Mouse (Mus musculus) limb, embryonic 11.5 days (tissue): Measurements from ENCODE around the gene Tmc4. TPM values are rescaled to one million over a fixed set of nuclear protein-coding genes. Genes with fewer than 3 reads are reported as not detected.
A peak's percentile ranks its signal among the peaks of the same experiment; 100 is the strongest.

Experiments used
- ATAC-seq: fragments of 200-750 bp; cut with Nextera tagmentation; 2 replicates; pipeline ENCODE4 v1.8.0; 2017; ENCODE audit warnings: low read depth; ENCODE audit not compliant: insufficient number of reproducible peaks, low FRiP score, low TSS enrichment
- DNase-seq: peaks from one replicate; pipeline ENCODE4 v3.0.0-alpha.2; 2015; ENCODE audit warnings: low spot score
- H3K27ac ChIP-seq: fragments of 300-500 bp; sonication (generic); replicated peaks from 2 replicates; pipeline ENCODE4 v1.5.1; 2014; ENCODE audit warnings: low read depth, mild to moderate bottlenecking, low read length
- H3K27me3 ChIP-seq: fragments of 300-500 bp; sonication (generic); 2 replicates; pipeline ENCODE4 v1.6.1; 2014; ENCODE audit warnings: mild to moderate bottlenecking, low read length, mixed read lengths; ENCODE audit not compliant: control insufficient read depth, insufficient read depth
- H3K36me3 ChIP-seq: fragments of 300-500 bp; sonication (generic); 2 replicates; pipeline ENCODE4 v1.6.1; 2014; ENCODE audit warnings: mild to moderate bottlenecking, low read length, moderate library complexity, mixed read lengths; ENCODE audit not compliant: control insufficient read depth, insufficient read depth
- H3K4me1 ChIP-seq: fragments of 300-500 bp; sonication (generic); 2 replicates; pipeline ENCODE4 v1.6.1; 2014; ENCODE audit warnings: low read length, mixed read lengths; ENCODE audit not compliant: control insufficient read depth, insufficient read depth
- H3K4me2 ChIP-seq: fragments of 300-500 bp; sonication (generic); 2 replicates; pipeline ENCODE4 v1.6.1; 2014; ENCODE audit warnings: low read depth, mild to moderate bottlenecking, moderate library complexity; ENCODE audit not compliant: severe bottlenecking
- H3K4me3 ChIP-seq: fragments of 300-500 bp; sonication (generic); 2 replicates; pipeline ENCODE4 v1.5.1; 2014; ENCODE audit warnings: low read depth, low read length
- H3K9ac ChIP-seq: fragments of 300-500 bp; sonication (generic); 2 replicates; pipeline ENCODE4 v1.6.1; 2014; ENCODE audit warnings: mild to moderate bottlenecking, low read length
- H3K9me3 ChIP-seq: fragments of 300-500 bp; sonication (generic); 2 replicates; pipeline ENCODE4 v1.6.1; 2016; ENCODE audit warnings: low read length; ENCODE audit not compliant: control insufficient read depth
- WGBS: fragments of 180-500 bp; shearing (Covaris S2); extraction: QIAGEN DNeasy Blood & Tissue Kit; methylation state at CpG from one replicate; pipeline ENCODE4 v1.1.7; 2014; 5-methylcytosine and 5-hydroxymethylcytosine counted together
- polyA plus RNA-seq: library from polyadenylated mRNA; unstranded; fragments of >200 nt; fragmentation: Nextera tagmentation; extraction: Ambion mirVana; gene quantifications from 2 replicates; pipeline ENCODE4 v1.2.1, GENCODE M21; 2014

Gene Tmc4
- polyA plus RNA-seq, 1 experiment from 2014 or later: 4.2 TPM

- peaks cover 8% of the 10 kb centered on the region; the same call in 1 of the 2 replicates for H3K36me3 ChIP-seq
- no peaks in the 10 kb centered on the region for H3K4me1 ChIP-seq
- ATAC-seq (no peak), DNase-seq (no peak)
- H3K9me3 ChIP-seq: no peaks in the 10 kb centered on the region
- no peak overlapping the region for H3K4me2 ChIP-seq
- H3K9ac ChIP-seq: no peak overlapping the region
- H3K4me3 ChIP-seq: no peak overlapping the region
- WGBS: 90% methylated on average over 8 of the region's 8 CpGs
- H3K27me3 ChIP-seq: no peaks in the 10 kb centered on the region
- H3K27ac ChIP-seq: no peak overlapping the region
Observed at GRCm38 (mm10) chr7:3684698-3685097, 7.3 kb upstream of the Tmc4 start.

- DNase-seq: no peak
- no peaks in the 10 kb centered on the region for H3K4me1 ChIP-seq
- H3K27ac ChIP-seq: no peak overlapping the region
- H3K36me3 ChIP-seq: peaks cover 8% of the 10 kb centered on the region; the same call in 1 of the 2 replicates
- no peak for ATAC-seq
- 86% methylated on average over 10 of the region's 10 CpGs for WGBS
- no peaks in the 10 kb centered on the region for H3K27me3 ChIP-seq
- H3K4me2 ChIP-seq: no peak overlapping the region
- no peak overlapping the region for H3K4me3 ChIP-seq
- H3K9ac ChIP-seq: no peak overlapping the region
- H3K9me3 ChIP-seq: no peaks in the 10 kb centered on the region
Observed at GRCm38 (mm10) chr7:3683908-3684550, 6.7 kb upstream of the Tmc4 start.

GRCm38 (mm10) chr7:3676371-3676770 lies 982 bp downstream of the Tmc4 start:
- Histone ChIP-seq H3K4me3 (no peak overlapping the region), H3K27me3 (no peaks in the 10 kb centered on the region), H3K9me3 (no peaks in the 10 kb centered on the region), H3K27ac (no peak overlapping the region), H3K4me2 (no peak overlapping the region), H3K4me1 (no peaks in the 10 kb centered on the region), H3K9ac (no peak overlapping the region), H3K36me3 (no peaks in the 10 kb centered on the region)
- WGBS: 92% methylated on average over 12 of the region's 12 CpGs
- no peak for ATAC-seq
- no peak for DNase-seq

- Histone ChIP-seq H3K4me3 (no peak overlapping the region), H3K4me1 (no peaks in the 10 kb centered on the region), H3K27me3 (no peaks in the 10 kb centered on the region), H3K27ac (no peak overlapping the region), H3K9me3 (no peaks in the 10 kb centered on the region), H3K36me3 (no peaks in the 10 kb centered on the region), H3K4me2 (no peak overlapping the region), H3K9ac (no peak overlapping the region)
- DNase-seq (no peak), ATAC-seq (no peak)
- WGBS: 84% methylated on average over 3 of the region's 3 CpGs
Observed at GRCm38 (mm10) chr7:3675228-3675548, 2.2 kb downstream of the Tmc4 start.

- Histone ChIP-seq H3K9ac (no peak overlapping the region), H3K27me3 (no peaks in the 10 kb centered on the region), H3K9me3 (no peaks in the 10 kb centered on the region), H3K36me3 (no peaks in the 10 kb centered on the region), H3K4me1 (no peaks in the 10 kb centered on the region), H3K4me2 (no peak overlapping the region), H3K4me3 (no peak overlapping the region), H3K27ac (no peak overlapping the region)
- WGBS: 69% methylated on average over 10 of the region's 10 CpGs
- peak; percentile 85 for DNase-seq
- peak; percentile 42; the same call in 1 of the 2 replicates for ATAC-seq
Observed at GRCm38 (mm10) chr7:3674507-3675227, 2.7 kb downstream of the Tmc4 start.

GRCm38 (mm10) chr7:3666921-3667391 lies 10.4 kb downstream of the Tmc4 start:
- WGBS: 14% methylated on average over 14 of the region's 14 CpGs
- no peak for ATAC-seq
- Histone ChIP-seq H3K27me3 (no peaks in the 10 kb centered on the region), H3K4me3 (no peak overlapping the region), H3K4me1 (no peaks in the 10 kb centered on the region), H3K9me3 (no peaks in the 10 kb centered on the region), H3K27ac (no peak overlapping the region), H3K4me2 (no peak overlapping the region), H3K9ac (no peak overlapping the region), H3K36me3 (0 out of 2 replicates have a peak, but pooled peaks cover 3% of the 10 kb centered on the region)
- DNase-seq: peak; percentile 24

- WGBS: 4% methylated on average over 45 of the region's 45 CpGs
- Histone ChIP-seq H3K27ac (peak within 1 kb of the TSS; percentile 5; the same call in 1 of the 2 replicates), H3K4me1 (no peaks in the 10 kb centered on the region), H3K4me3 (peak within 1 kb of the TSS; percentile 69), H3K9ac (peak within 1 kb of the TSS; percentile 71), H3K4me2 (peak within 1 kb of the TSS; percentile 55), H3K36me3 (peaks cover 6% of the 10 kb centered on the region), H3K27me3 (no peaks in the 10 kb centered on the region), H3K9me3 (no peaks in the 10 kb centered on the region)
- DNase-seq (peak; percentile 91), ATAC-seq (peak; percentile 97)
Observed at GRCm38 (mm10) chr7:3665215-3666114, 11.9 kb downstream of the Tmc4 start, which contains the start of gene Leng1. Gene Leng1 (minus strand): TSS chr7:3665840.
